Mouse (Mus musculus) adrenal gland, postnatal 36 days (tissue): Measurements from ENCODE around the gene Hes2. TPM values are rescaled to one million over a fixed set of nuclear protein-coding genes. Genes with fewer than 3 reads are reported as not detected.

Source experiments
- DNase-seq, 2 experiments: peaks; one replicate each; pipeline ENCODE4 v3.0.0; 2021; ENCODE audit warnings: mixed read lengths in 1 of 2
- long read RNA-seq, 2 experiments: library from polyadenylated mRNA; stranded (forward); transcript quantifications; one replicate each; pipeline ENCODE4 v2.0.0; 2021; ENCODE audit warnings: borderline sequencing depth in 2 of 2
- total RNA-seq, 2 experiments: library from RNA; stranded (reverse); gene quantifications; 2 replicates each; pipeline ENCODE4 v1.2.3; 2021

The Hes2 gene
- not detected for total RNA-seq
- long read RNA-seq, experiment 1, result 0 reads
- long read RNA-seq, experiment 2, result 0 reads

- DNase-seq, result peak in 1 of 2 experiments; percentile 39
Observed at GRCm38 (mm10) chr4:152158585-152159284, at the start of gene Hes2. Hes2 (plus strand) TSS chr4:152158867.

- no peak for DNase-seq
Observed at GRCm38 (mm10) chr4:152109509-152109908, 49.2 kb upstream of the Hes2 start.

- no peak for DNase-seq
Observed at GRCm38 (mm10) chr4:152110689-152111088, 48.0 kb upstream of the Hes2 start.

- no peak for DNase-seq
Observed at GRCm38 (mm10) chr4:152112329-152112728, 46.3 kb upstream of the Hes2 start.

GRCm38 (mm10) chr4:152114080-152114479, 44.6 kb upstream of the Hes2 start:
- DNase-seq, result no peak

GRCm38 (mm10) chr4:152115921-152116612, 42.6 kb upstream of the Hes2 start, which contains the start of gene Tnfrsf25:
Tnfrsf25 (plus strand) TSS chr4:152115934.
- no peak for DNase-seq

- no peak for DNase-seq
Observed at GRCm38 (mm10) chr4:152117538-152117937, 41.1 kb upstream of the Hes2 start.

GRCm38 (mm10) chr4:152119396-152120292, 39.0 kb upstream of the Hes2 start:
- DNase-seq, result peak; percentile 52 to 72

- no peak for DNase-seq
Observed at GRCm38 (mm10) chr4:152120311-152121182, 38.1 kb upstream of the Hes2 start.

GRCm38 (mm10) chr4:152121183-152121505, 37.5 kb upstream of the Hes2 start:
- no peak for DNase-seq

- no peak for DNase-seq
Observed at GRCm38 (mm10) chr4:152124361-152124961, 34.2 kb upstream of the Hes2 start.

GRCm38 (mm10) chr4:152125161-152126025, 33.3 kb upstream of the Hes2 start:
- DNase-seq, result peak; percentile 76 to 84

- DNase-seq, result no peak
Observed at GRCm38 (mm10) chr4:152126026-152126920, 32.4 kb upstream of the Hes2 start.

- no peak for DNase-seq
Observed at GRCm38 (mm10) chr4:152127884-152128283, 30.8 kb upstream of the Hes2 start.

- no peak for DNase-seq
Observed at GRCm38 (mm10) chr4:152128784-152129183, 29.9 kb upstream of the Hes2 start.

GRCm38 (mm10) chr4:152129395-152129930, 29.2 kb upstream of the Hes2 start:
- no peak for DNase-seq

GRCm38 (mm10) chr4:152130771-152131653, 27.7 kb upstream of the Hes2 start:
- peak; percentile 64 to 79 for DNase-seq
